Mouse (Mus musculus): ENCODE measurements around the gene Nfatc4. TPM values are rescaled to one million over a fixed set of nuclear protein-coding genes. Genes with fewer than 3 reads are reported as not detected.

The Nfatc4 gene
- polyA plus RNA-seq (2015; fragmentation: Nextera tagmentation; extraction: Ambion mirVana) = 9.8 and 11.5 TPM in 2 replicates

- under 1% methylated on average over 40 of the region's 46 CpGs for WGBS
- peak within 1 kb of the TSS; percentile 79 for H3K27ac ChIP-seq (replicated peaks)
- peaks cover 18% of the 10 kb centered on the region for H3K27me3 ChIP-seq (replicated peaks)
- no peaks in the 10 kb centered on the region for H3K36me3 ChIP-seq
- H3K4me3 ChIP-seq (replicated peaks) = peak within 1 kb of the TSS; percentile 60
- peak; percentile 73 for ATAC-seq (ENCODE audit: low FRiP score)
- H3K9ac ChIP-seq (replicated peaks) = peak within 1 kb of the TSS; percentile 67
- H3K4me1 ChIP-seq = peaks cover 44% of the 10 kb centered on the region
- no peaks in the 10 kb centered on the region for H3K9me3 ChIP-seq (replicated peaks)
- peak within 1 kb of the TSS; percentile 96 for H3K4me2 ChIP-seq
Observed at GRCm38 (mm10) chr14:55822991-55823762, at the start of gene Nfatc4. Gene Nfatc4 (plus strand): TSS chr14:55823144.

GRCm38 (mm10) chr14:55776711-55777110, 46.2 kb upstream of the Nfatc4 start:
- H3K36me3 ChIP-seq = no peaks in the 10 kb centered on the region
- no peak for ATAC-seq (ENCODE audit: low FRiP score)
- H3K9me3 ChIP-seq (replicated peaks) = no peaks in the 10 kb centered on the region
- no peak overlapping the region for H3K4me3 ChIP-seq (replicated peaks)
- WGBS = 85% methylated on average over 7 of the region's 7 CpGs
- H3K9ac ChIP-seq (replicated peaks) = no peak overlapping the region
- H3K27ac ChIP-seq (replicated peaks) = no peak overlapping the region
- no peak overlapping the region for H3K4me2 ChIP-seq
- peaks cover 37% of the 10 kb centered on the region for H3K27me3 ChIP-seq (replicated peaks)
- H3K4me1 ChIP-seq = peaks cover 8% of the 10 kb centered on the region

- no peak for ATAC-seq (ENCODE audit: low FRiP score)
- Histone ChIP-seq H3K27ac (replicated peaks) (no peak overlapping the region), H3K27me3 (replicated peaks) (peaks cover 37% of the 10 kb centered on the region), H3K4me3 (replicated peaks) (no peak overlapping the region), H3K4me1 (peaks cover 10% of the 10 kb centered on the region), H3K36me3 (no peaks in the 10 kb centered on the region), H3K9ac (replicated peaks) (no peak overlapping the region), H3K9me3 (replicated peaks) (no peaks in the 10 kb centered on the region), H3K4me2 (no peak overlapping the region)
- 54% methylated on average over 3 of the region's 3 CpGs for WGBS
Observed at GRCm38 (mm10) chr14:55777176-55777575, 45.8 kb upstream of the Nfatc4 start.

DNA sequence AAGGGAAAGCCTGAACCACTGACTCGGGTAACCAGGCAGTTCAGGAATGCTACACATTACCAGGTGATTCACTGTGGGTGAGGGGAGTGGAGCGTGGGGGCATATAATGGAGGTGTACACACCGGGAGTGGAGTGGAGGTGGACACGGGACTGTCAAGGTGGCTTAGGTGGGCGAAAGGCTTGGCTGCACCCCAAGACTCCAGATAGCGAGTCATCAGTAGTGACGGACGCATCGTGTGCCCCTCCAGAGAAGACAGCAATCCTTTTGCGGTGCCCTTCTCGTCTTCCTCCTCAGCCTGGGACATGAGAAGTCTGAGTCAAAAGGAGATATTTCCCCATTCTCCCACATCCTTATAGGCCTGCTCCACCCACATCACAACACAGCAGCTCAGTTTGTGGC, 45.1 kb upstream of the Nfatc4 start:
- ATAC-seq (ENCODE audit: low FRiP score) = no peak
- Histone ChIP-seq H3K4me2 (no peak overlapping the region), H3K36me3 (no peaks in the 10 kb centered on the region), H3K4me3 (replicated peaks) (no peak overlapping the region), H3K4me1 (peaks cover 10% of the 10 kb centered on the region), H3K27ac (replicated peaks) (no peak overlapping the region), H3K9ac (replicated peaks) (no peak overlapping the region), H3K9me3 (replicated peaks) (no peaks in the 10 kb centered on the region), H3K27me3 (replicated peaks) (peaks cover 39% of the 10 kb centered on the region)
- WGBS = 90% methylated on average over 11 of the region's 11 CpGs

- Histone ChIP-seq H3K27me3 (replicated peaks) (peaks cover 48% of the 10 kb centered on the region), H3K9ac (replicated peaks) (no peak overlapping the region), H3K4me3 (replicated peaks) (no peak overlapping the region), H3K4me1 (peaks cover 14% of the 10 kb centered on the region), H3K36me3 (no peaks in the 10 kb centered on the region), H3K9me3 (replicated peaks) (no peaks in the 10 kb centered on the region), H3K4me2 (no peak overlapping the region), H3K27ac (replicated peaks) (no peak overlapping the region)
- no peak for ATAC-seq (ENCODE audit: low FRiP score)
- WGBS = 93% methylated on average over 15 of the region's 15 CpGs
Observed at GRCm38 (mm10) chr14:55778686-55779085, 44.3 kb upstream of the Nfatc4 start.

DNA sequence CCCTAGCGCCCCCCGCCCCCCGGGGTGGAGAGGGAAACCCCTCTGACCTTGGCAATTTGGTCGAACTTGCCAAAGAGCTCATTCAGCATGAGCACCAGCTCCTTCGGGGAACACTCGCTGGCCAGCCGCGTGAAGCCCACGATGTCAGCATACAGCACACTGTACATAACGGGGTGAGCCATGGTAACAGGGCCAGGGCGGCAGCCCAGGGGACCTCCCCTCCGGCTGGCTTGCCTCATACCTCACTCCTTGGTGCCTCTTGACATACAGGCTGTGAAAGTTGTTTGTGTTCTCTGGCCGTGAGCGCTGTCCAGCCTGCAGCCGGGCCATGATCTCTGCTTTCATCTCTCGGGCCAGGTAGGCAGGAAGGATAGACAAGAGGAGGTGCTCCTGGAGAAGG, 43.3 kb upstream of the Nfatc4 start:
- peaks cover 53% of the 10 kb centered on the region for H3K27me3 ChIP-seq (replicated peaks)
- H3K36me3 ChIP-seq = no peaks in the 10 kb centered on the region
- no peak for ATAC-seq (ENCODE audit: low FRiP score)
- H3K9ac ChIP-seq (replicated peaks) = no peak overlapping the region
- no peaks in the 10 kb centered on the region for H3K9me3 ChIP-seq (replicated peaks)
- WGBS = 73% methylated on average over 16 of the region's 16 CpGs
- no peak overlapping the region for H3K4me3 ChIP-seq (replicated peaks)
- peaks cover 19% of the 10 kb centered on the region for H3K4me1 ChIP-seq
- H3K27ac ChIP-seq (replicated peaks) = no peak overlapping the region
- H3K4me2 ChIP-seq = no peak overlapping the region

DNA sequence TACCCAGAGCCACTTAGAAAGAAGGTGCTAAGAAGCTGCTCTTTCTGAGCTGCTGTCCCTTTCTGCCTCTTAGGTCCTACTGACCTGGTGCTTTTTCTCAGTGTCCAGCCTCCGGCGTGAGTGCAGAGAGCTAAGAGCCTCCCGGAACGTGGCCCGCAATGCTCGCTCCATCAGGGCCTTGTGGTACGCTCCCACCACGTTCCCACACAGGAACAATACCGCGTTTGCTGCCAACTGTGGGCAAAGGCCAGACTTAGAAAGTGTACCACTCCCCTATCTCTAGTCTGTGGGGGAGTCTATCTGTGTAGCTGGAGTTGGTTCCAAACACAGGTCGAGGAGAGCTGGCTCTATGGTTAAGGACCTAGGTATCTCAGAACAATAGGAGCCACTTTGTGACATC, 42.2 kb upstream of the Nfatc4 start:
- Histone ChIP-seq H3K4me2 (peak overlapping the region; percentile 44; the same call in 1 of the 2 replicates), H3K27ac (replicated peaks) (no peak overlapping the region), H3K36me3 (no peaks in the 10 kb centered on the region), H3K4me3 (replicated peaks) (no peak overlapping the region), H3K4me1 (peaks cover 19% of the 10 kb centered on the region), H3K9ac (replicated peaks) (no peak overlapping the region; the same call in 1 of the 2 replicates), H3K9me3 (replicated peaks) (no peaks in the 10 kb centered on the region), H3K27me3 (replicated peaks) (peaks cover 52% of the 10 kb centered on the region)
- WGBS = 84% methylated on average over 11 of the region's 11 CpGs
- ATAC-seq (ENCODE audit: low FRiP score) = no peak

DNA sequence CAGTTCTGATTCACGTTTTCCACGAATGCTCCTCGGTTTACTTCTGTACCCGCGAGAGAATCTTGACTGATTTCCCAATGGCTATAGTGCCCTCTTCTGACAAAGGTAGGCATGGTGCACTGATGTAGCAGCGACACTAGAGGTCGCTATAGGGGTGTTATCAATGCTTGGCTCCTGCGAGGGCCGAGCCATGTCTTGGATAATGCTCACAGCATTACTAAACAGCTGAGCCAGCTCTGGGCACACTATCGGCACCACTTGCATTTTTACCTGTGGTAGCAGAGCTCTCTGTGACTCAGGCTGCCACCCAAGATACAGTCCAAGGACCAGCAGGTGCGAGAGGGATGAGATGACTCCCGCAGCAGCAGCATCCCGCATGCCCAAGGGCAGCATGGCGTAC, 41.6 kb upstream of the Nfatc4 start:
- peaks cover 19% of the 10 kb centered on the region for H3K4me1 ChIP-seq
- peak overlapping the region; percentile 44 for H3K4me2 ChIP-seq
- ATAC-seq (ENCODE audit: low FRiP score) = peak; percentile 76
- H3K9ac ChIP-seq (replicated peaks) = 0 out of 2 replicates have a peak overlapping the region, but pooled peaks have one; percentile 28
- peak overlapping the region; percentile 26 for H3K4me3 ChIP-seq (replicated peaks)
- no peak overlapping the region for H3K27ac ChIP-seq (replicated peaks)
- H3K27me3 ChIP-seq (replicated peaks) = peaks cover 58% of the 10 kb centered on the region
- WGBS = 17% methylated on average over 14 of the region's 14 CpGs
- H3K36me3 ChIP-seq = no peaks in the 10 kb centered on the region
- no peaks in the 10 kb centered on the region for H3K9me3 ChIP-seq (replicated peaks)

- peaks cover 68% of the 10 kb centered on the region for H3K27me3 ChIP-seq (replicated peaks)
- no peak overlapping the region for H3K27ac ChIP-seq (replicated peaks)
- H3K9ac ChIP-seq (replicated peaks) = no peak overlapping the region
- peak overlapping the region; percentile 53 for H3K4me2 ChIP-seq
- peak overlapping the region; percentile 32; the same call in 1 of the 2 replicates for H3K4me3 ChIP-seq (replicated peaks)
- H3K9me3 ChIP-seq (replicated peaks) = no peaks in the 10 kb centered on the region
- no peaks in the 10 kb centered on the region for H3K36me3 ChIP-seq
- peaks cover 19% of the 10 kb centered on the region for H3K4me1 ChIP-seq
- ATAC-seq (ENCODE audit: low FRiP score) = no peak
- 51% methylated on average over 9 of the region's 9 CpGs for WGBS
Observed at GRCm38 (mm10) chr14:55782361-55782960, 40.5 kb upstream of the Nfatc4 start.

DNA sequence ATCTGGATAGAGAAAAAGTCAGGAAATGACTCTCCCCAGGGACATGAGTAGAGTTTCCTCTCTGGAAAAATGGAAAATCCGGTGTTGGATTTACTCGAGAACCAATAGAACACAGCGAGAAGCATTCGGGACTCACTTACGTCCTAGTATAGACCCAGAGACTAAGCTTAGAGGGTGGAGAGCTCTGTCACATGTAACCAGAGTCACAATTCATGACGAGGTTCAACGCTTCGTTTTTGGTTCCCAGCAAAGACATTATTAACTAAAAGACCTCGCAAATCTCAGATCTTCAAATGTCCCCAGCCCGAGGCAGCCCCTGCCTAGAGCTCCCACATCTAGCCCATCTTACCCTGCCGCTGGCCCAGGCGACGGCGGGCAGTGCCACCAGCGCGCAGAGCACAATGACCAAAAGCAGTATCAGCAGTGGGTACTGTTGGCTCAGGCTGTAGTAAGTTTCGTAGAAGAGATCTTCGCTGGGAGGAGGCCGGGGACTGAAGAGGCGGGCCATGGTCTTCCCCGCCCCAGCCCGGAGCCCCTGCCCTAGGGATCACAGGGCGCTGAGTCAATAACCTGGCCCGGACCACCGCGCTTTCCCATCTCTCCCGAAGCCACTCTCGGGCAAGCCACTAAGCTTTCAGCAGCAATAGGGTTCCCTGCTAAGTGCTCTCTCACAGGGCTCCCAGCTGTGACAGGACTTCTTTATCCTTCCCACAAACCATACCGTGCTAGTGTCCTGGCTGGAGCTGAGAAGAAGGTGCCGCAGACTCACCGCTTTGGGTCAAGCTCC, 39.6 kb upstream of the Nfatc4 start:
- peak overlapping the region; percentile 46; the same call in 1 of the 2 replicates for H3K27ac ChIP-seq (replicated peaks)
- peaks cover 75% of the 10 kb centered on the region for H3K27me3 ChIP-seq (replicated peaks)
- H3K36me3 ChIP-seq = no peaks in the 10 kb centered on the region
- ATAC-seq (ENCODE audit: low FRiP score) = no peak
- WGBS = 2% methylated on average over 31 of the region's 31 CpGs
- peak overlapping the region; percentile 28; the same call in 1 of the 2 replicates for H3K9ac ChIP-seq (replicated peaks)
- peak overlapping the region; percentile 32 for H3K4me3 ChIP-seq (replicated peaks)
- peaks cover 26% of the 10 kb centered on the region for H3K4me1 ChIP-seq
- H3K4me2 ChIP-seq = peak overlapping the region; percentile 53
- H3K9me3 ChIP-seq (replicated peaks) = no peaks in the 10 kb centered on the region

DNA sequence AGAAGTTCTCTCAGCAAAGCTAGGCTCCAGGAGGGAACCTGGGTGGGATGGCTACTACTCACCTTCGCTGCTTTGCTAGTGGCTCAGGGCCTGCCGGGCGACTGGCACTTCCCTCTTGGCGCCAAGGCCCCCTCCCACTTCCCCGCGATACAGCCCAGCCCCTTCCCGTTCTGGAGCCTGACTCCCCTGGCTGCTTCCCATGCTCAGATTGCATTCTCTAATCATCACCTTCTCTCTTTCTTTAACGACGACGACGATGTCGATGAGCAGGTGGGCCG, 39.0 kb upstream of the Nfatc4 start, which contains the start of gene Adcy4:
Adcy4 (minus strand) TSS at position 138 of the 278 bp plus-strand sequence.
- Histone ChIP-seq H3K9ac (replicated peaks) (peak within 1 kb of the TSS; percentile 28; the same call in 1 of the 2 replicates), H3K9me3 (replicated peaks) (no peaks in the 10 kb centered on the region), H3K4me2 (peak within 1 kb of the TSS; percentile 53), H3K27ac (replicated peaks) (peak within 1 kb of the TSS; percentile 46; the same call in 1 of the 2 replicates), H3K36me3 (no peaks in the 10 kb centered on the region), H3K4me1 (peaks cover 30% of the 10 kb centered on the region), H3K27me3 (replicated peaks) (peaks cover 79% of the 10 kb centered on the region), H3K4me3 (replicated peaks) (peak within 1 kb of the TSS; percentile 32)
- ATAC-seq (ENCODE audit: low FRiP score) = no peak
- WGBS = 7% methylated on average over 13 of the region's 13 CpGs

Data from neural tube, embryonic 15.5 days (tissue).